Mouse (Mus musculus) liver, adult 2 months (tissue): ENCODE measurements around the gene Trio. TPM values are rescaled to one million over a fixed set of nuclear protein-coding genes. Genes with fewer than 3 reads are reported as not detected.
A peak's percentile ranks its signal among the peaks of the same experiment; 100 is the strongest.

ENCODE experiments used
- DNase-seq: peaks from one replicate; pipeline ENCODE4 v3.0.0-alpha.2; 2011; ENCODE audit warnings: low read depth, low spot score; ENCODE audit errors: extremely low read depth
- H3K27ac ChIP-seq: fragments of 200-500 bp; replicated peaks from 2 replicates; pipeline ENCODE4 v1.5.1; 2012; ENCODE audit warnings: low read depth, mild to moderate bottlenecking, control low read depth, inconsistent platforms, low read length; ENCODE audit not compliant: insufficient read depth
- H3K27me3 ChIP-seq: fragments of 200-500 bp; 2 replicates; pipeline ENCODE4 v1.6.1; 2012; ENCODE audit warnings: mild to moderate bottlenecking, moderate library complexity, low read length, inconsistent platforms; ENCODE audit not compliant: control insufficient read depth, insufficient read depth
- H3K36me3 ChIP-seq: fragments of 200-500 bp; 2 replicates; pipeline ENCODE4 v1.6.1; 2012; ENCODE audit warnings: low read length, inconsistent platforms; ENCODE audit not compliant: control insufficient read depth, insufficient read depth
- H3K4me1 ChIP-seq: fragments of 200-500 bp; 2 replicates; pipeline ENCODE4 v1.6.1; 2011; ENCODE audit warnings: low read length; ENCODE audit not compliant: control insufficient read depth, insufficient read depth
- H3K4me3 ChIP-seq: fragments of 200-500 bp; 2 replicates; pipeline ENCODE4 v1.5.1; 2011; ENCODE audit warnings: low read depth, mild to moderate bottlenecking, control low read depth, low read length, moderate library complexity; ENCODE audit not compliant: insufficient read depth
- H3K79me2 ChIP-seq: fragments of 200-500 bp; 2 replicates; pipeline ENCODE4 v1.6.1; 2012; ENCODE audit warnings: inconsistent platforms, mild to moderate bottlenecking, low read length, moderate library complexity; ENCODE audit not compliant: control insufficient read depth, insufficient read depth
- H3K9ac ChIP-seq: fragments of 200-500 bp; 2 replicates; pipeline ENCODE4 v1.6.1; 2012; ENCODE audit warnings: low read depth, mild to moderate bottlenecking, control low read depth, inconsistent platforms, low read length
- CTCF ChIP-seq: fragments of 200-500 bp; IDR thresholded peaks from 2 replicates; pipeline ENCODE4 v1.5.1; 2011; ENCODE audit warnings: low read depth, low read length, control low read depth
- POLR2A ChIP-seq: fragments of 200-500 bp; IDR thresholded peaks from 2 replicates; pipeline ENCODE4 v1.6.1; 2011; ENCODE audit warnings: low read length, control low read depth; ENCODE audit not compliant: insufficient read depth; ENCODE audit errors: extremely low read depth
- WGBS: fragments of 180-500 bp; shearing (Covaris S2); methylation state at CpG from one replicate; pipeline ENCODE4 v1.1.7; 2018; 5-methylcytosine and 5-hydroxymethylcytosine counted together
- polyA plus RNA-seq: library from polyadenylated mRNA; depleted of rRNA; stranded (reverse); fragments of >200 nt; gene quantifications from 2 replicates; pipeline ENCODE4 v1.2.3, GENCODE M21; 2012
- total RNA-seq: library from RNA; depleted of rRNA; stranded (reverse); fragments of >200 nt; gene quantifications from 2 replicates; pipeline ENCODE4 v1.2.3, GENCODE M21; 2014

The Trio gene
- total and polyA plus RNA-seq, 2 experiments = 10.6 to 17.9 TPM

GRCm38 (mm10) chr15:28002515-28002914 is 23.1 kb downstream of the Trio start:
- TF ChIP-seq CTCF = no peak
- TF ChIP-seq POLR2A = no peak
- Histone ChIP-seq H3K36me3 (no peaks in the 10 kb centered on the region), H3K27me3 (no peaks in the 10 kb centered on the region), H3K27ac (no peak overlapping the region), H3K4me1 (peaks cover 28% of the 10 kb centered on the region), H3K79me2 (peaks cover 48% of the 10 kb centered on the region; the same call in 1 of the 2 replicates), H3K4me3 (no peak overlapping the region), H3K9ac (no peak overlapping the region)
- no peak for DNase-seq
- 98% methylated on average over 3 of the region's 3 CpGs for WGBS

GRCm38 (mm10) chr15:28001299-28001698 is 24.3 kb downstream of the Trio start:
- Histone ChIP-seq H3K27ac (peak overlapping the region; percentile 41; the same call in 1 of the 2 replicates), H3K27me3 (no peaks in the 10 kb centered on the region), H3K4me1 (peaks cover 28% of the 10 kb centered on the region), H3K9ac (no peak overlapping the region), H3K36me3 (no peaks in the 10 kb centered on the region), H3K4me3 (no peak overlapping the region), H3K79me2 (peaks cover 49% of the 10 kb centered on the region; the same call in 1 of the 2 replicates)
- DNase-seq = peak; percentile 55
- 20% methylated on average over 4 of the region's 4 CpGs for WGBS
- TF ChIP-seq POLR2A = no peak
- no peak for TF ChIP-seq CTCF

GRCm38 (mm10) chr15:27998621-27999359 is 26.9 kb downstream of the Trio start:
- Histone ChIP-seq H3K4me3 (no peak overlapping the region), H3K27me3 (no peaks in the 10 kb centered on the region), H3K36me3 (no peaks in the 10 kb centered on the region), H3K27ac (no peak overlapping the region), H3K9ac (no peak overlapping the region), H3K79me2 (peaks cover 39% of the 10 kb centered on the region; the same call in 1 of the 2 replicates), H3K4me1 (peaks cover 36% of the 10 kb centered on the region)
- no peak for TF ChIP-seq CTCF
- TF ChIP-seq POLR2A = no peak
- DNase-seq = peak; percentile 57
- whole genome bisulfite sequencing = 24% methylated on average over 8 of the region's 8 CpGs

- WGBS = 25% methylated on average over 8 of the region's 8 CpGs
- TF ChIP-seq CTCF = no peak
- TF ChIP-seq POLR2A = no peak
- Histone ChIP-seq H3K4me3 (no peak overlapping the region), H3K36me3 (no peaks in the 10 kb centered on the region), H3K27me3 (no peaks in the 10 kb centered on the region), H3K4me1 (peaks cover 44% of the 10 kb centered on the region), H3K27ac (no peak overlapping the region), H3K9ac (no peak overlapping the region), H3K79me2 (peaks cover 41% of the 10 kb centered on the region)
- peak; percentile 36 for DNase-seq
Measured at GRCm38 (mm10) chr15:27997917-27998316, 27.7 kb downstream of the Trio start.

- H3K4me1 ChIP-seq = peaks cover 46% of the 10 kb centered on the region
- peaks cover 39% of the 10 kb centered on the region for H3K79me2 ChIP-seq
- DNase-seq = no peak
Measured at GRCm38 (mm10) chr15:27997391-27997841, 28.2 kb downstream of the Trio start.

GRCm38 (mm10) chr15:27996750-27997149 is 28.9 kb downstream of the Trio start:
- TF ChIP-seq CTCF (no peak), POLR2A (no peak)
- Histone ChIP-seq H3K79me2 (peaks cover 35% of the 10 kb centered on the region), H3K4me1 (peaks cover 42% of the 10 kb centered on the region), H3K4me3 (no peak overlapping the region), H3K27me3 (no peaks in the 10 kb centered on the region), H3K27ac (no peak overlapping the region), H3K36me3 (no peaks in the 10 kb centered on the region), H3K9ac (no peak overlapping the region)
- DNase-seq = no peak
- WGBS = 76% methylated on average over 4 of the region's 4 CpGs

More at GRCm38 (mm10) chr15:27997391-27997841, 28.2 kb downstream of the Trio start:
- 79% methylated on average over 9 of the region's 9 CpGs for WGBS
- TF ChIP-seq CTCF (no peak), POLR2A (no peak)
- H3K27ac ChIP-seq = no peak overlapping the region
- H3K27me3 ChIP-seq = no peaks in the 10 kb centered on the region
- H3K9ac ChIP-seq = no peak overlapping the region
- H3K36me3 ChIP-seq = no peaks in the 10 kb centered on the region
- no peak overlapping the region for H3K4me3 ChIP-seq
